Mouse (Mus musculus): Measurements from ENCODE around the gene Atf1. TPM values are rescaled to one million over a fixed set of nuclear protein-coding genes. Genes with fewer than 3 reads are reported as not detected.
"Not testable (repeated sequence)": the region's sequence is repeated elsewhere in the genome, so short reads cannot be mapped to it uniquely, and the experiment has no call there.

The Atf1 gene
- polyA plus RNA-seq, 1 experiment from 2014 or later: 44.2 TPM

GRCm38 (mm10) chr15:100251153-100251780 is 23.6 kb downstream of the Atf1 start:
- H3K4me2 ChIP-seq (replicated peaks; ENCODE audit: low read depth, low read length): no peak overlapping the region
- 72% methylated on average over 6 of the region's 6 CpGs for WGBS
- no peak for ATAC-seq (ENCODE audit: low FRiP score, low TSS enrichment)

GRCm38 (mm10) chr15:100256386-100256785 is 28.8 kb downstream of the Atf1 start:
- Histone ChIP-seq H3K36me3 (ENCODE audit: insufficient read depth, low read length) (peaks cover 66% of the 10 kb centered on the region), H3K9ac (replicated peaks; ENCODE audit: low read length) (no peak overlapping the region), H3K27me3 (ENCODE audit: insufficient read depth, low read length) (no peaks in the 10 kb centered on the region), H3K4me2 (replicated peaks; ENCODE audit: low read depth, low read length) (no peak overlapping the region), H3K4me1 (ENCODE audit: insufficient read depth, low read length) (no peaks in the 10 kb centered on the region), H3K4me3 (ENCODE audit: low read length) (no peak overlapping the region), H3K27ac (ENCODE audit: low read length) (no peak overlapping the region), H3K9me3 (ENCODE audit: low read length) (no peaks in the 10 kb centered on the region)
- 85% methylated on average over 6 of the region's 6 CpGs for WGBS
- no peak for ATAC-seq (ENCODE audit: low FRiP score, low TSS enrichment)

More at GRCm38 (mm10) chr15:100251153-100251780, 23.6 kb downstream of the Atf1 start:
- H3K9me3 ChIP-seq (ENCODE audit: low read length): no peaks in the 10 kb centered on the region
- no peak overlapping the region for H3K27ac ChIP-seq (ENCODE audit: low read length)
- H3K9ac ChIP-seq (replicated peaks; ENCODE audit: low read length): no peak overlapping the region
- H3K27me3 ChIP-seq (ENCODE audit: insufficient read depth, low read length): no peaks in the 10 kb centered on the region
- no peaks in the 10 kb centered on the region for H3K4me1 ChIP-seq (ENCODE audit: insufficient read depth, low read length)
- H3K36me3 ChIP-seq (ENCODE audit: insufficient read depth, low read length): peaks cover 86% of the 10 kb centered on the region
- H3K4me3 ChIP-seq (ENCODE audit: low read length): no peak overlapping the region

GRCm38 (mm10) chr15:100257305-100257704 is 29.7 kb downstream of the Atf1 start:
- no peaks in the 10 kb centered on the region for H3K4me1 ChIP-seq (ENCODE audit: insufficient read depth, low read length)
- H3K9me3 ChIP-seq (ENCODE audit: low read length): no peaks in the 10 kb centered on the region
- no peak overlapping the region for H3K9ac ChIP-seq (replicated peaks; ENCODE audit: low read length)
- 90% methylated on average over 5 of the region's 5 CpGs for WGBS
- no peak for ATAC-seq (ENCODE audit: low FRiP score, low TSS enrichment)
- no peak overlapping the region for H3K4me2 ChIP-seq (replicated peaks; ENCODE audit: low read depth, low read length)
- peaks cover 61% of the 10 kb centered on the region for H3K36me3 ChIP-seq (ENCODE audit: insufficient read depth, low read length)
- no peak overlapping the region for H3K4me3 ChIP-seq (ENCODE audit: low read length)
- no peaks in the 10 kb centered on the region for H3K27me3 ChIP-seq (ENCODE audit: insufficient read depth, low read length)
- H3K27ac ChIP-seq (ENCODE audit: low read length): no peak overlapping the region

- Histone ChIP-seq H3K4me1 (ENCODE audit: insufficient read depth, low read length) (no peaks in the 10 kb centered on the region), H3K4me3 (ENCODE audit: low read length) (no peak overlapping the region), H3K27me3 (ENCODE audit: insufficient read depth, low read length) (no peaks in the 10 kb centered on the region), H3K27ac (ENCODE audit: low read length) (no peak overlapping the region), H3K9ac (replicated peaks; ENCODE audit: low read length) (no peak overlapping the region), H3K4me2 (replicated peaks; ENCODE audit: low read depth, low read length) (no peak overlapping the region), H3K36me3 (ENCODE audit: insufficient read depth, low read length) (peaks cover 51% of the 10 kb centered on the region), H3K9me3 (ENCODE audit: low read length) (no peaks in the 10 kb centered on the region)
- 96% methylated on average over 7 of the region's 7 CpGs for WGBS
- ATAC-seq (ENCODE audit: low FRiP score, low TSS enrichment): no peak
Measured at GRCm38 (mm10) chr15:100258646-100259425, 31.2 kb downstream of the Atf1 start.

GRCm38 (mm10) chr15:100260351-100260750 is 32.7 kb downstream of the Atf1 start:
- not testable (repeated sequence) for H3K9ac ChIP-seq (replicated peaks; ENCODE audit: low read length); H3K27ac ChIP-seq (ENCODE audit: low read length); H3K9me3 ChIP-seq (ENCODE audit: low read length); ATAC-seq (ENCODE audit: low FRiP score, low TSS enrichment); H3K4me1 ChIP-seq (ENCODE audit: insufficient read depth, low read length); H3K4me3 ChIP-seq (ENCODE audit: low read length); H3K4me2 ChIP-seq (replicated peaks; ENCODE audit: low read depth, low read length); H3K27me3 ChIP-seq (ENCODE audit: insufficient read depth, low read length)
- WGBS: 91% methylated on average over 7 of the region's 7 CpGs
- peaks cover 36% of the 10 kb centered on the region for H3K36me3 ChIP-seq (ENCODE audit: insufficient read depth, low read length)

- 25% methylated on average over 4 of the region's 4 CpGs for WGBS
- Histone ChIP-seq H3K27me3 (ENCODE audit: insufficient read depth, low read length) (no peaks in the 10 kb centered on the region), H3K4me3 (ENCODE audit: low read length) (no peak overlapping the region), H3K9me3 (ENCODE audit: low read length) (no peaks in the 10 kb centered on the region), H3K36me3 (ENCODE audit: insufficient read depth, low read length) (peaks cover 11% of the 10 kb centered on the region), H3K4me1 (ENCODE audit: insufficient read depth, low read length) (no peaks in the 10 kb centered on the region), H3K27ac (ENCODE audit: low read length) (no peak overlapping the region), H3K9ac (replicated peaks; ENCODE audit: low read length) (no peak overlapping the region), H3K4me2 (replicated peaks; ENCODE audit: low read depth, low read length) (no peak overlapping the region)
- ATAC-seq (ENCODE audit: low FRiP score, low TSS enrichment): no peak
Measured at GRCm38 (mm10) chr15:100263246-100263905, 35.8 kb downstream of the Atf1 start.

GRCm38 (mm10) chr15:100265586-100266325 is 38.1 kb downstream of the Atf1 start:
- no peak overlapping the region for H3K4me2 ChIP-seq (replicated peaks; ENCODE audit: low read depth, low read length)
- H3K4me3 ChIP-seq (ENCODE audit: low read length): no peak overlapping the region

GRCm38 (mm10) chr15:100268916-100269315 is 41.3 kb downstream of the Atf1 start:
- Histone ChIP-seq H3K27me3 (ENCODE audit: insufficient read depth, low read length) (no peaks in the 10 kb centered on the region), H3K4me2 (replicated peaks; ENCODE audit: low read depth, low read length) (no peak overlapping the region)
- WGBS: 79% methylated on average over 2 of the region's 2 CpGs

More at GRCm38 (mm10) chr15:100265586-100266325, 38.1 kb downstream of the Atf1 start:
- Histone ChIP-seq H3K27me3 (ENCODE audit: insufficient read depth, low read length) (no peaks in the 10 kb centered on the region), H3K36me3 (ENCODE audit: insufficient read depth, low read length) (0 out of 2 replicates have a peak, but pooled peaks cover 6% of the 10 kb centered on the region), H3K27ac (ENCODE audit: low read length) (no peak overlapping the region), H3K9me3 (ENCODE audit: low read length) (no peaks in the 10 kb centered on the region), H3K4me1 (ENCODE audit: insufficient read depth, low read length) (no peaks in the 10 kb centered on the region), H3K9ac (replicated peaks; ENCODE audit: low read length) (no peak overlapping the region)
- ATAC-seq (ENCODE audit: low FRiP score, low TSS enrichment): no peak
- 84% methylated on average over 4 of the region's 5 CpGs for WGBS

GRCm38 (mm10) chr15:100269776-100270175 is 42.2 kb downstream of the Atf1 start:
- Histone ChIP-seq H3K4me1 (ENCODE audit: insufficient read depth, low read length) (no peaks in the 10 kb centered on the region), H3K27ac (ENCODE audit: low read length) (no peak overlapping the region), H3K9ac (replicated peaks; ENCODE audit: low read length) (no peak overlapping the region), H3K36me3 (ENCODE audit: insufficient read depth, low read length) (no peaks in the 10 kb centered on the region), H3K27me3 (ENCODE audit: insufficient read depth, low read length) (no peaks in the 10 kb centered on the region), H3K4me3 (ENCODE audit: low read length) (no peak overlapping the region), H3K4me2 (replicated peaks; ENCODE audit: low read depth, low read length) (no peak overlapping the region), H3K9me3 (ENCODE audit: low read length) (peaks cover 3% of the 10 kb centered on the region; the same call in 1 of the 2 replicates)
- ATAC-seq (ENCODE audit: low FRiP score, low TSS enrichment): no peak
- WGBS: 30% methylated on average over 9 of the region's 9 CpGs

More at GRCm38 (mm10) chr15:100268916-100269315, 41.3 kb downstream of the Atf1 start:
- Histone ChIP-seq H3K36me3 (ENCODE audit: insufficient read depth, low read length) (no peaks in the 10 kb centered on the region), H3K9me3 (ENCODE audit: low read length) (peaks cover 3% of the 10 kb centered on the region; the same call in 1 of the 2 replicates), H3K4me3 (ENCODE audit: low read length) (no peak overlapping the region), H3K27ac (ENCODE audit: low read length) (no peak overlapping the region), H3K4me1 (ENCODE audit: insufficient read depth, low read length) (no peaks in the 10 kb centered on the region), H3K9ac (replicated peaks; ENCODE audit: low read length) (no peak overlapping the region)
- ATAC-seq (ENCODE audit: low FRiP score, low TSS enrichment): no peak

Measured in kidney, embryonic 16.5 days (tissue).